Mouse (Mus musculus): ENCODE results near the gene Timd2.

DNA sequence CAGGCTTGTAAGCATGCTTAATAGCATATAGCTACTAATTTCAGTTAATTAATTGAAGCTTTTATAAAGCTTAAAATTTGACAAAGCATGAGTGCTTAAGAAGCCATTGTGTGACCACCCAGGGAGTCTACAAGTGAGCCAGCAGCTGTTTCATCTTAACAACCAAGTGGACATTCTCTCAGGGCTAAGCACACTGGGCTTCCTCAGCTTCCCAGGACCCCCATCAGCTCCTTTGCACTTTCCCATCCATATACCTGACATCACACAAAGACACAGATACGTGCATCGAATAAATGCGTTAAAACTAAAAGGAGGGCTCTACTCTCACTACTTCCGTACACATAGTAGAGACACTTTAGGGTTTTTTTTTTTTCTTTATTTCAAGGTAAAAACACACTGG lies 47.8 kb upstream of the Timd2 start:
- no peak for TF ChIP-seq POLR2A (IDR thresholded peaks at IDR 0.05; ENCODE audit: control insufficient read depth, extremely low read depth, insufficient read depth, low read length, poor library complexity)
- no peak for TF ChIP-seq CTCF (IDR thresholded peaks at IDR 0.05; ENCODE audit: borderline replicate concordance, control insufficient read depth, extremely low read depth, insufficient read depth, low read length, poor library complexity)
